Mouse (Mus musculus) embryonic facial prominence, embryonic 13.5 days (tissue): ENCODE data around the gene Golt1b. TPM values are rescaled to one million over a fixed set of nuclear protein-coding genes. Genes with fewer than 3 reads are reported as not detected.

Experiments used
- ATAC-seq: fragments of 200-750 bp; cut with Nextera tagmentation; 2 replicates; pipeline ENCODE4 v1.8.0; 2017; ENCODE audit warnings: low read depth; ENCODE audit not compliant: insufficient number of reproducible peaks, insufficient read depth, low FRiP score, low TSS enrichment
- H3K27ac ChIP-seq: fragments of 300-500 bp; sonication (generic); 2 replicates; pipeline ENCODE4 v1.5.1; 2015; ENCODE audit warnings: moderate library complexity, mild to moderate bottlenecking, inconsistent platforms
- H3K27me3 ChIP-seq: fragments of 300-500 bp; sonication (generic); 2 replicates; pipeline ENCODE4 v1.6.1; 2015; ENCODE audit warnings: mild to moderate bottlenecking, inconsistent platforms
- H3K36me3 ChIP-seq: fragments of 300-500 bp; sonication (generic); 2 replicates; pipeline ENCODE4 v1.6.1; 2015; ENCODE audit warnings: mild to moderate bottlenecking, inconsistent platforms
- H3K4me1 ChIP-seq: fragments of 300-500 bp; sonication (generic); 2 replicates; pipeline ENCODE4 v1.6.1; 2015; ENCODE audit warnings: inconsistent platforms
- H3K4me2 ChIP-seq: fragments of 300-500 bp; sonication (generic); 2 replicates; pipeline ENCODE4 v1.6.1; 2015; ENCODE audit warnings: moderate library complexity, mild to moderate bottlenecking, inconsistent platforms
- H3K4me3 ChIP-seq: fragments of 300-500 bp; sonication (generic); 2 replicates; pipeline ENCODE4 v1.5.1; 2015; ENCODE audit warnings: mild to moderate bottlenecking, inconsistent platforms
- H3K9ac ChIP-seq: fragments of 300-500 bp; sonication (generic); 2 replicates; pipeline ENCODE4 v1.6.1; 2015; ENCODE audit warnings: mild to moderate bottlenecking, inconsistent platforms
- H3K9me3 ChIP-seq: fragments of 300-500 bp; sonication (generic); 2 replicates; pipeline ENCODE4 v1.6.1; 2016; ENCODE audit warnings: inconsistent platforms
- WGBS: fragments of 180-500 bp; shearing (Covaris S2); methylation state at CpG from one replicate; pipeline ENCODE4 v1.1.7; 2015; ENCODE audit warnings: mixed read lengths; 5-methylcytosine and 5-hydroxymethylcytosine counted together
- polyA plus RNA-seq: library from polyadenylated mRNA; unstranded; fragments of >200 nt; fragmentation: Nextera tagmentation; extraction: Ambion mirVana; gene quantifications from 2 replicates; pipeline ENCODE4 v1.2.1, GENCODE M21; 2015

The Golt1b gene
- polyA plus RNA-seq, 1 experiment from 2014 or later: 121 TPM

GRCm38 (mm10) chr6:142453311-142453710 lies 66.3 kb downstream of the Golt1b start:
- Histone ChIP-seq H3K4me1 (no peaks in the 10 kb centered on the region), H3K27me3 (no peaks in the 10 kb centered on the region), H3K9ac (no peak overlapping the region), H3K4me2 (no peak overlapping the region), H3K36me3 (no peaks in the 10 kb centered on the region), H3K27ac (no peak overlapping the region), H3K4me3 (no peak overlapping the region), H3K9me3 (no peaks in the 10 kb centered on the region)
- no peak for ATAC-seq
- WGBS: 79% methylated on average over 2 of the region's 2 CpGs

Other genes with a start within 250 kb of the Golt1b start
- gene Slco1a6, start 178.7 kb upstream of the Golt1b start, polyA plus RNA-seq: not detected in 2 replicates
- gene Iapp, start 88.8 kb upstream of the Golt1b start, polyA plus RNA-seq: not detected in 2 replicates
- gene Slco1a5, start 64.2 kb upstream of the Golt1b start, polyA plus RNA-seq: not detected in 2 replicates
- 19.4 and 21.4 TPM in 2 replicates for gene Pyroxd1, start 41.6 kb upstream of the Golt1b start, polyA plus RNA-seq
- 30.1 and 31.3 TPM in 2 replicates for gene Recql, start 134 bp upstream of the Golt1b start, polyA plus RNA-seq
- gene Spx, start 26.2 kb downstream of the Golt1b start, polyA plus RNA-seq: 1.2 and 1.4 TPM in 2 replicates
- gene Gys2, start 85.9 kb downstream of the Golt1b start, polyA plus RNA-seq: 0.66 TPM in 1 of 2 replicates, not detected in the other
- gene Ldhb, start 120.7 kb downstream of the Golt1b start, polyA plus RNA-seq: 308 and 321 TPM in 2 replicates
- gene Kcnj8, start 184.4 kb downstream of the Golt1b start, polyA plus RNA-seq: 3.9 and 6.7 TPM in 2 replicates